Comparison of ENCODE assay signal across 9 mouse cellular contexts in the genomic region with DNA sequence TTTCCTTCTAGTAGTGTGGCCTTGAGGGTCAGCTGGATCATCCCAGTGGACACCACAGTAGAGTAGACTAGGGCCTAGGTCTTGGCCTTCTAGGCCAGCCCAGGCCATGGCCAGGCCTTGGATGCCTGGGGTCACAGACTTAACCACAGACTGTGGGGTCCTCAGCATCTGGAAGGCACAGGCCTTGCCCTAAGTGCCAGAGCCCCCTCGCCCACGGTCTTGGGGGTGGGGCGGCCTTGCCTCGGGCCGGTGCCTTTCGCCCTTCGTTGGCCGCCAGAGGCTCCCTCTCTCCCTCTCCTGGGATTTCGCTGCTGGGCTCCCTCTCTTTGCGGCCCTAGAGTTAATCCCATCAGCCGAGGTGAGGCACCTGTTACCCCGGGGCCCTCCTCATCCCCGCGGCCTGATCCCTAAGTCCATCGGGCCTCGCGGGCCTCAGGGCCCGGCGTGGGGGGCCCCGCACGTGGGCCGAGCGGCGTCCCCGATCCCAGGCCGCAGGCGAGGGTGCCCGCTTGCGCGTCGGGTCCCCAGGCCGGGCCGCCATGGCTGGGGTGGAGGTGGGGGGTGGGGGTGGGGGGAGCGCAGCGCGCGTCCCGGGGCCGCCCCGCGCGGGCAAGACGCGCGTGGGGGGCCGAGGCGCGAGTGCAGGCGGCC. TPM values are rescaled to one million over a fixed set of nuclear protein-coding genes. Genes with fewer than 3 reads are reported as not detected.
DNase-seq lines count a peak whose midpoint lies in the region; ATAC-seq and TF ChIP-seq lines count a peak whose summit lies in the region.
"Had no signal": no experiment of that assay in that cellular context is flagged by ENCODE, and none has a peak within 500 bp of the region (broad histone marks: within the 10 kb centered on the region; RNA-seq: fewer than 3 reads in every experiment).

Gene Ppp1r9a, plus strand, starts transcription at position 244 of the 651 bp plus-strand sequence.

- no peak for TF ChIP-seq CTCF in spleen, adult 2 months (IDR thresholded peaks at IDR 0.05; ENCODE audit: extremely low read depth, insufficient read depth, insufficient read length, insufficient replicate concordance)

- no peaks in the 10 kb centered on the region for H3K36me3 ChIP-seq in spleen, adult 2 months (ENCODE audit: control insufficient read depth, insufficient read depth, low read length)
- no peaks in the 10 kb centered on the region for H3K36me3 ChIP-seq in intestine, embryonic 16.5 days (ENCODE audit: control insufficient read depth, insufficient read depth, low read length)
- no peaks in the 10 kb centered on the region for H3K36me3 ChIP-seq in stomach, embryonic 14.5 days (ENCODE audit: control insufficient read depth, insufficient read depth, low read length)

- H3K9me3 ChIP-seq in intestine, embryonic 16.5 days (ENCODE audit: control insufficient read depth, low read length): no peaks in the 10 kb centered on the region
- no peaks in the 10 kb centered on the region for H3K9me3 ChIP-seq in stomach, embryonic 14.5 days (ENCODE audit: control insufficient read depth, low read depth, low read length)

- peak; percentile 49 for ATAC-seq in granulocyte monocyte progenitor cell, adult 5-6 weeks (replicated peaks; ENCODE audit: poor library complexity, severe bottlenecking)
- ATAC-seq in intestine, embryonic 16.5 days: peak; percentile 84
- ATAC-seq in megakaryocyte progenitor cell, adult 5-6 weeks (replicated peaks; ENCODE audit: poor library complexity): peak; percentile 53
- peak; percentile 86 for ATAC-seq in stomach, embryonic 14.5 days (ENCODE audit: insufficient number of reproducible peaks, insufficient read depth, low FRiP score, low read depth)

- peak within 1 kb of the TSS; percentile 53 for H3K4me3 ChIP-seq in spleen, adult 2 months (ENCODE audit: extremely low read depth, insufficient read depth, insufficient read length)
- peak within 1 kb of the TSS; percentile 79 for H3K4me3 ChIP-seq in intestine, embryonic 16.5 days (ENCODE audit: low read length)
- H3K4me3 ChIP-seq in stomach, embryonic 14.5 days (ENCODE audit: low read depth, low read length): peak within 1 kb of the TSS; percentile 71
- H3K4me3 ChIP-seq: myocyte had no signal

- H3K27me3 ChIP-seq in spleen, adult 2 months (ENCODE audit: control insufficient read depth, insufficient read depth, low read length): peaks cover 14% of the 10 kb centered on the region
- no peaks in the 10 kb centered on the region for H3K27me3 ChIP-seq in intestine, embryonic 16.5 days (replicated peaks; ENCODE audit: control insufficient read depth, insufficient read depth, low read length)
- H3K27me3 ChIP-seq in stomach, embryonic 14.5 days (ENCODE audit: control insufficient read depth, insufficient read depth, low read length): no peaks in the 10 kb centered on the region

- no peak within 1 kb of the TSS for H3K27ac ChIP-seq in spleen, adult 2 months (ENCODE audit: insufficient read depth, low read length)
- peak within 1 kb of the TSS; percentile 85 for H3K27ac ChIP-seq in intestine, embryonic 16.5 days (ENCODE audit: low read length)
- peak within 1 kb of the TSS; percentile 85 for H3K27ac ChIP-seq in stomach, embryonic 14.5 days (ENCODE audit: low read length)

- intact Hi-C loops in left cerebral cortex, postnatal 4 days (cut with DNase I): loop anchor here (10.0 kb wide), 3 partner anchors 148 to 482 kb away; partner anchors contain the start of gene Asb4

- 3% methylated on average over 24 of the region's 49 CpGs for WGBS in spleen, adult 2 months
- WGBS in intestine, embryonic 16.5 days: 1% methylated on average over 42 of the region's 49 CpGs
- under 1% methylated on average over 36 of the region's 49 CpGs for WGBS in stomach, embryonic 14.5 days

- DNase-seq in spleen, adult 2 months (ENCODE audit: low read depth in 1 of 2, low spot score in 2 of 2): no peak
- DNase-seq in spleen, adult 12 weeks (ENCODE audit: low spot score): no peak
- peak; percentile 76 for DNase-seq in embryo, embryonic 10 days (ENCODE audit: low spot score)
- peak; percentile 64 for DNase-seq in left cerebral cortex, postnatal 4 days

- no peak for TF ChIP-seq POLR2A in spleen, adult 2 months (IDR thresholded peaks at IDR 0.05; ENCODE audit: low read depth, low read length)

- H3K4me2 ChIP-seq in intestine, embryonic 16.5 days (ENCODE audit: low read depth, low read length): peak within 1 kb of the TSS; percentile 82
- peak within 1 kb of the TSS; percentile 78 for H3K4me2 ChIP-seq in stomach, embryonic 14.5 days (replicated peaks; ENCODE audit: low read depth, low read length)

- H3K4me1 ChIP-seq in spleen, adult 2 months (ENCODE audit: control insufficient read depth, insufficient read depth, insufficient read length): peaks cover 2% of the 10 kb centered on the region; the same call in 1 of the 2 replicates
- peaks cover 4% of the 10 kb centered on the region; the same call in 1 of the 2 replicates for H3K4me1 ChIP-seq in intestine, embryonic 16.5 days (ENCODE audit: control insufficient read depth, insufficient read depth, low read length)
- H3K4me1 ChIP-seq in stomach, embryonic 14.5 days (ENCODE audit: control insufficient read depth, insufficient read depth, low read length): no peaks in the 10 kb centered on the region; the same call in 1 of the 2 replicates

- peak within 1 kb of the TSS; percentile 91 for H3K9ac ChIP-seq in intestine, embryonic 16.5 days (ENCODE audit: low read depth, low read length)
- H3K9ac ChIP-seq in stomach, embryonic 14.5 days (replicated peaks; ENCODE audit: low read depth, low read length): peak within 1 kb of the TSS; percentile 95

RNA-seq across cellular contexts. Expression of gene Ppp1r9a, which starts in this region (rescaled TPM):
- polyA plus RNA-seq in spleen, adult 2 months (2012; rRNA removed): 0.58 and 0.62 TPM in 2 replicates
- 4.3 and 8.5 TPM in 2 replicates for total RNA-seq in granulocyte monocyte progenitor cell, adult 5-6 weeks (2014; fragmentation: Nextera tagmentation)
- 2.0 and 3.3 TPM in 2 replicates for total RNA-seq in granulocyte monocyte progenitor cell, adult 5-6 weeks (2017)
- polyA plus RNA-seq in intestine, embryonic 16.5 days (2015; fragmentation: Nextera tagmentation; extraction: Ambion mirVana): 6.1 and 7.5 TPM in 2 replicates
- 100 to 1,000 TPM; 107 to 110 TPM for total RNA-seq in left cerebral cortex, postnatal 4 days (2021)
- 2.5 and 4.7 TPM in 2 replicates for total RNA-seq in megakaryocyte progenitor cell, adult 5-6 weeks (2015)
- total RNA-seq in megakaryocyte progenitor cell, adult 5-6 weeks (2017): 2.9 and 4.4 TPM in 2 replicates
- 31.6 and 36.3 TPM in 2 replicates for polyA plus RNA-seq in stomach, embryonic 14.5 days (2014; fragmentation: Nextera tagmentation; extraction: Ambion mirVana)

Comparison
In these comparisons a context has a peak if more than half of its experiments do, and no peak if none do; other contexts are left out.
1. RNA of gene Ppp1r9a (total RNA-seq): 107 to 110 TPM in left cerebral cortex, postnatal 4 days; 2.5 to 4.7 TPM in megakaryocyte progenitor cell, adult 5-6 weeks and 2.0 to 8.5 TPM in granulocyte monocyte progenitor cell, adult 5-6 weeks; every median in the first group is over 10 times any median in the second.
2. DNase-seq: peak in embryo, embryonic 10 days (single experiment) and left cerebral cortex, postnatal 4 days (single experiment); none in spleen, adult 2 months (0 of 2) and spleen, adult 12 weeks (single experiment).
3. Peak in every context shown above with its lines, with median percentiles within 50 percentile points of each other: H3K4me3 ChIP-seq and ATAC-seq.